Mouse (Mus musculus): ENCODE results near the gene Tmbim6. TPM values are rescaled to one million over a fixed set of nuclear protein-coding genes. Genes with fewer than 3 reads are reported as not detected.

The Tmbim6 gene
- total and polyA plus RNA-seq, 2 experiments from 2014 or later: 346 to 355 TPM

DNA sequence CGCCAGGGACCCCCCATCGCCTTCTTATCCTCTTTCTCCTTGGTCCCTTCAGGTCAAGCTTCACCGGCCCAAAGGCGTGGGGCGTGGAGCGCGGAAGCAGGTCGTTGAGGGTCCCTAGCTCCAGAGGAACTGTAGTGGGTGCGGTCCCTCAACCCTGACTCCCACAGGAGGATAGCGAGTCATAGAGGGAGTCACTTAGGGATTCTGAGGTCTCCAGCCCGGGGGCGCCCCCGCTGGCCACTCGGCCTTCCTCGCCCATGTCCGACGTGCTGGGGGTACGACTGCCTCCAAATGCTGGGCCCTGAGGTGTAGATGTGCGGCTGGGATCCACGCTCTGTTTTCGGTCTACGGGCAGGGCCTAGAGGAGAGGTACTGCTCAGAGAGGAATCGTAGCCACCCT lies 29.9 kb downstream of the Tmbim6 start:
- H3K36me3 ChIP-seq (ENCODE audit: insufficient read depth, low read length): peaks cover 29% of the 10 kb centered on the region
- 94% methylated on average over 23 of the region's 23 CpGs for WGBS

DNA sequence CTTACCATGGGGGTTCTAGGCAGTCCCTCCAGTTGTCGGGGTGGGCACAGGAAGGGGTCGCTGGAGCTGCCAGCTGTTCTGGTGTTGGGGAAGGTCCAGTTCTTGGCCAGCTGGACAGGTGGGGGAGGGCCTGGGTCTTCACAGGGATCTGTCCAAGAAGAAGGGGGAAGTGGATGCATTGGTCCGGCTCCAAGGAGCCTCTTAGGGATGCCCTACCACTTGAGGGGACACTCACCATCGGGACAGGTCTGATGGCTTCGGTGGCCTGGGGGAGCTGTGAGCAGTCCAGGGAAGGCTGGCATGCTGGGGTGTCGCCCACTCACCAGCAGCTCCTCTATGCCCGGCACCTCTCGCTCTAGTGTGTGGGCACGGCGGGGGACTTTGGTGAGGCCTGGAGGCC lies 30.4 kb downstream of the Tmbim6 start:
- WGBS: 91% methylated on average over 10 of the region's 10 CpGs
- Histone ChIP-seq H3K27me3 (ENCODE audit: insufficient read depth, low read length) (no peaks in the 10 kb centered on the region), H3K4me3 (ENCODE audit: low read length) (no peak overlapping the region), H3K4me2 (ENCODE audit: low read depth, low read length) (no peak overlapping the region), H3K9me3 (ENCODE audit: low read length) (no peaks in the 10 kb centered on the region), H3K36me3 (ENCODE audit: insufficient read depth, low read length) (peaks cover 35% of the 10 kb centered on the region), H3K4me1 (ENCODE audit: insufficient read depth, low read length) (peaks cover 7% of the 10 kb centered on the region), H3K27ac (no peak overlapping the region), H3K9ac (replicated peaks; ENCODE audit: low read length) (no peak overlapping the region)
- DNase-seq (ENCODE audit: low spot score) (no peak), ATAC-seq (no peak)
- no peak for TF ChIP-seq CTCF (IDR thresholded peaks at IDR 0.05; ENCODE audit: low read depth)

More for the DNA sequence above, 29.9 kb downstream of the Tmbim6 start:
- H3K27ac ChIP-seq: no peak overlapping the region
- H3K4me1 ChIP-seq (ENCODE audit: insufficient read depth, low read length): peaks cover 7% of the 10 kb centered on the region
- H3K4me2 ChIP-seq (ENCODE audit: low read depth, low read length): no peak overlapping the region
- peak; percentile 7; the same call in 1 of the 2 replicates for TF ChIP-seq CTCF (IDR thresholded peaks at IDR 0.05; ENCODE audit: low read depth)
- H3K27me3 ChIP-seq (ENCODE audit: insufficient read depth, low read length): no peaks in the 10 kb centered on the region
- ATAC-seq: no peak
- H3K9me3 ChIP-seq (ENCODE audit: low read length): no peaks in the 10 kb centered on the region
- no peak overlapping the region for H3K4me3 ChIP-seq (ENCODE audit: low read length)
- no peak for DNase-seq (ENCODE audit: low spot score)
- no peak overlapping the region for H3K9ac ChIP-seq (replicated peaks; ENCODE audit: low read length)

DNA sequence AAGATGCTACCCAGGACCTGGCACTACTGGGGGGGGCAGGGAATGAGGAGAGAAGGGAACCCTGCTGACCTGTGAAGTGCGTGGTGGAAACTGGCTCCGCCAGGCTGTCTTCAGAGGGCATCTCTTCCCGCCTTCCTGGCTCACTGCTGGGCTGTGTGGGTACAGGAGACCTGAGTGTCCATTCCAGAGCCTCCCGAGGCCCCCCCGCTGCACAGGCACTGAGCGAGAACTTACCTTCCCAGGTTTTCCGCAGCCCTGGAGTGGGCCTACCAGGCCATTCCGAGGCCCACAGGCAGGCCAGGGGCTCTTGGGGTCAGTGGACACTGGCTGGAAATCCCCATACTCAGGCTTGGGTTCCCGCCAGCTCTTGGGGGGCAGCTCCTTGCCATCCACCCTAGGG lies 31.2 kb downstream of the Tmbim6 start:
- H3K4me1 ChIP-seq (ENCODE audit: insufficient read depth, low read length): peaks cover 7% of the 10 kb centered on the region
- H3K4me2 ChIP-seq (ENCODE audit: low read depth, low read length): no peak overlapping the region
- H3K27ac ChIP-seq: no peak overlapping the region
- H3K9me3 ChIP-seq (ENCODE audit: low read length): no peaks in the 10 kb centered on the region
- ATAC-seq (no peak), DNase-seq (ENCODE audit: low spot score) (no peak)
- H3K9ac ChIP-seq (replicated peaks; ENCODE audit: low read length): no peak overlapping the region
- no peak for TF ChIP-seq CTCF (IDR thresholded peaks at IDR 0.05; ENCODE audit: low read depth)
- H3K4me3 ChIP-seq (ENCODE audit: low read length): no peak overlapping the region
- H3K36me3 ChIP-seq (ENCODE audit: insufficient read depth, low read length): peaks cover 35% of the 10 kb centered on the region
- WGBS: 91% methylated on average over 9 of the region's 9 CpGs
- no peaks in the 10 kb centered on the region for H3K27me3 ChIP-seq (ENCODE audit: insufficient read depth, low read length)

DNA sequence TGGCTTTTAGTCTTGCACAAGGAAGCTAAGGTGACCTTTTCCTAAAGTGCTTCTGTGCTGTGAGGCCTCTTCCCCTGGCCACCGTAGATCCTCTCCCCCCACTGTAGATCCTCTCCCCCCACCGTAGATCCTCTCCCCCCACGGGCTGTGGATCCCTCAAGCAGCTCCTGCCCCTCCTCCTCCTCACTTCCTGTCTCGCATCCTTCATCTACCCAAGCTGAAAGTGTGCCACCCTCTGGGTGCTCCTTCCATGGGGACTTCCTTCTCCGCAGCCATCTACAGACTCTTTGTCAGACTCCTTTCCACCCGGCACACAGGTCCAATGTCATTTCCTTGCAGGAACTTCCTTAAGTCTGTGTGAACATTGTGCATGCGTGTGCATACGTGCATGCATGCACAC lies 37.7 kb downstream of the Tmbim6 start:
- no peak for DNase-seq (ENCODE audit: low spot score)
- 83% methylated on average over 8 of the region's 8 CpGs for WGBS
- Histone ChIP-seq H3K9me3 (ENCODE audit: low read length) (no peaks in the 10 kb centered on the region), H3K4me1 (ENCODE audit: insufficient read depth, low read length) (no peaks in the 10 kb centered on the region), H3K27me3 (ENCODE audit: insufficient read depth, low read length) (no peaks in the 10 kb centered on the region), H3K36me3 (ENCODE audit: insufficient read depth, low read length) (peaks cover 31% of the 10 kb centered on the region), H3K4me2 (ENCODE audit: low read depth, low read length) (no peak overlapping the region), H3K27ac (no peak overlapping the region), H3K4me3 (ENCODE audit: low read length) (no peak overlapping the region), H3K9ac (replicated peaks; ENCODE audit: low read length) (no peak overlapping the region)
- ATAC-seq: no peak
- TF ChIP-seq CTCF (IDR thresholded peaks at IDR 0.05; ENCODE audit: low read depth): no peak

DNA sequence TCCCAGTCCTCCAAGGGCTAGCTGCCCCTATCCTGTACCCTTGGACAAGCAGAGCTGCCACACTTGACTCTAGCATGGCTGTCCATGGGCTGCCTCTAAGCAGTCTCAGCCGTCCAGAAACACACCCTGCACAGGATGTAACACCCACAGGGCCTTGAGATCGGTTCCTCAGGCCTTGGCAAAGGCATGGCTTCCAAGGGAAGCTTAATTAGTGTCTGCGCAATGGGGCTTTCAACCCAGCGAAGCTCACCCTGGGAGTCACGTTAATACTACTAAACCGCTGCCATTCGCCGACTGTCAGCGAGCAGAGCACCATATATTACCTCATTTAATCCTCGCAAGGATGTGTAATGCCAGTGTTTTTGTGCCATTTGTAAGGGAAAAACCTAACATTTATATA lies 38.4 kb downstream of the Tmbim6 start:
- peaks cover 28% of the 10 kb centered on the region for H3K36me3 ChIP-seq (ENCODE audit: insufficient read depth, low read length)
- H3K27ac ChIP-seq: no peak overlapping the region
- H3K4me3 ChIP-seq (ENCODE audit: low read length): no peak overlapping the region
- 76% methylated on average over 10 of the region's 10 CpGs for WGBS
- H3K4me1 ChIP-seq (ENCODE audit: insufficient read depth, low read length): peaks cover 4% of the 10 kb centered on the region; the same call in 1 of the 2 replicates
- no peak for TF ChIP-seq CTCF (IDR thresholded peaks at IDR 0.05; ENCODE audit: low read depth)
- no peaks in the 10 kb centered on the region for H3K9me3 ChIP-seq (ENCODE audit: low read length)
- H3K9ac ChIP-seq (replicated peaks; ENCODE audit: low read length): no peak overlapping the region
- H3K27me3 ChIP-seq (ENCODE audit: insufficient read depth, low read length): no peaks in the 10 kb centered on the region
- no peak for DNase-seq (ENCODE audit: low spot score)
- ATAC-seq: no peak
- no peak overlapping the region for H3K4me2 ChIP-seq (ENCODE audit: low read depth, low read length)

DNA sequence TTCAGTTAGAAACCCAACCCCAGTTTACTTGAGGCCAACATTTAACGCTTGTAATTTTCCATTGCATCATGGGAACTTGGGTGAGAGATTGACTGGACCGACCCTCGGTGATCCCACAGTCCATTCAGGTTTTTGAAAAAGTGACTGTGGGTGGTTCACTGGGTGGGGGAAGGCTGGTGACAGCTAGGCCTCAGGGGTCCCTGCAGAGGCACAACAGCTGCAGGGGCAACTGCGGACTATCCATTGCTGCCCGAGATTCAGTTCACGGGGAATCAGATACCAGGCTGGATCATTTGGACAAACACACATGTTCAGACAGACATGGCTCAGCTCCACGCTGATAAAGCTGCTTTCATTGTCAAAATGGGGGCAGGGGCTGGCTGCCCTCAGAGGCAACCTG lies 38.8 kb downstream of the Tmbim6 start:
- no peak overlapping the region for H3K4me3 ChIP-seq (ENCODE audit: low read length)
- peaks cover 5% of the 10 kb centered on the region; the same call in 1 of the 2 replicates for H3K4me1 ChIP-seq (ENCODE audit: insufficient read depth, low read length)
- WGBS: 67% methylated on average over 7 of the region's 7 CpGs
- DNase-seq (ENCODE audit: low spot score) (no peak), ATAC-seq (no peak)
- TF ChIP-seq CTCF (IDR thresholded peaks at IDR 0.05; ENCODE audit: low read depth): no peak
- peaks cover 28% of the 10 kb centered on the region for H3K36me3 ChIP-seq (ENCODE audit: insufficient read depth, low read length)
- no peaks in the 10 kb centered on the region for H3K9me3 ChIP-seq (ENCODE audit: low read length)
- H3K9ac ChIP-seq (replicated peaks; ENCODE audit: low read length): no peak overlapping the region
- H3K4me2 ChIP-seq (ENCODE audit: low read depth, low read length): no peak overlapping the region
- H3K27me3 ChIP-seq (ENCODE audit: insufficient read depth, low read length): no peaks in the 10 kb centered on the region
- no peak overlapping the region for H3K27ac ChIP-seq

DNA sequence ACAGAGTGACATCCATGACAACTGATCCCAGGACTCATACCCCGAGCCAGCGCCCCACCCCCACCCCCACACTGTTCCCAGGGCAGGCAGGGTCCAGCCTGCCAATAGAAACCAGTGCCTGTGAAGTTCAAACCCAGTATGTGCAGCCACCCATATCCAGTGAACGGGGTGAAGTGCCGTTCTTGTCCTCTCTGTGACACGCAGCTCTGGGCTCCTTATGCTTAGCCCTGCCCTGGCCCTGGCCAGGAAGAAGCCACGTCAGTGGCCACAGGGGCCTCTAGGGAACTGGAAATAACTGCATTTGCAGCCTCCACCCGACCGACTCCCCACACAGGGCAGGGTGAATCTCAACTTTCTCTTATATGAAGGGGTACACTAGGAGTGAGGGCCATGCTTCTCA lies 39.3 kb downstream of the Tmbim6 start:
- peaks cover 26% of the 10 kb centered on the region for H3K36me3 ChIP-seq (ENCODE audit: insufficient read depth, low read length)
- no peak for ATAC-seq

More for the DNA sequence above, 39.3 kb downstream of the Tmbim6 start:
- no peak for TF ChIP-seq CTCF (IDR thresholded peaks at IDR 0.05; ENCODE audit: low read depth)
- Histone ChIP-seq H3K27ac (no peak overlapping the region), H3K4me2 (ENCODE audit: low read depth, low read length) (no peak overlapping the region), H3K27me3 (ENCODE audit: insufficient read depth, low read length) (no peaks in the 10 kb centered on the region), H3K9me3 (ENCODE audit: low read length) (no peaks in the 10 kb centered on the region), H3K4me3 (ENCODE audit: low read length) (no peak overlapping the region), H3K9ac (replicated peaks; ENCODE audit: low read length) (no peak overlapping the region), H3K4me1 (ENCODE audit: insufficient read depth, low read length) (peaks cover 5% of the 10 kb centered on the region; the same call in 1 of the 2 replicates)
- no peak for DNase-seq (ENCODE audit: low spot score)
- WGBS: 75% methylated on average over 8 of the region's 8 CpGs

Measured in hindbrain, postnatal 0 days (tissue).